Mouse (Mus musculus): ENCODE measurements around the gene Olfr874. TPM values are rescaled to one million over a fixed set of nuclear protein-coding genes. Genes with fewer than 3 reads are reported as not detected.

Olfr874 gene
- polyA plus RNA-seq, 1 experiment from 2014 or later, result not detected

- no peak overlapping the region for H3K27ac ChIP-seq
- no peaks in the 10 kb centered on the region for H3K36me3 ChIP-seq
- H3K9ac ChIP-seq, result no peak overlapping the region
- WGBS, result 90% methylated on average over 2 of the region's 2 CpGs
- H3K4me1 ChIP-seq (replicated peaks), result peaks cover 7% of the 10 kb centered on the region
- no peaks in the 10 kb centered on the region for H3K27me3 ChIP-seq
- no peak for ATAC-seq (ENCODE audit: low FRiP score)
- H3K4me2 ChIP-seq, result no peak overlapping the region
- H3K4me3 ChIP-seq, result no peak overlapping the region
- H3K9me3 ChIP-seq, result no peaks in the 10 kb centered on the region
Observed at GRCm38 (mm10) chr9:37786411-37786810, 41.5 kb downstream of the Olfr874 start.

Other genes starting within 250 kb of the Olfr874 start
- gene Esam, start 217.0 kb upstream of the Olfr874 start, polyA plus RNA-seq (2015; fragmentation: Nextera tagmentation; extraction: Ambion mirVana), result 41.1 and 43.4 TPM in 2 replicates
- 0.82 and 1.6 TPM in 2 replicates for gene Vsig2, start 205.9 kb upstream of the Olfr874 start, polyA plus RNA-seq (2015; fragmentation: Nextera tagmentation; extraction: Ambion mirVana)
- gene Nrgn, start 192.2 kb upstream of the Olfr874 start, polyA plus RNA-seq (2015; fragmentation: Nextera tagmentation; extraction: Ambion mirVana), result 9.2 and 14.9 TPM in 2 replicates
- 10.9 and 11.6 TPM in 2 replicates for gene Siae, start 189.4 kb upstream of the Olfr874 start, polyA plus RNA-seq (2015; fragmentation: Nextera tagmentation; extraction: Ambion mirVana)
- 16.1 and 17.1 TPM in 2 replicates for gene Spa17, start 131.4 kb upstream of the Olfr874 start, polyA plus RNA-seq (2015; fragmentation: Nextera tagmentation; extraction: Ambion mirVana)
- 89.2 and 95.8 TPM in 2 replicates for gene Tbrg1, start 87.8 kb upstream of the Olfr874 start, polyA plus RNA-seq (2015; fragmentation: Nextera tagmentation; extraction: Ambion mirVana)
- 0.08 and 0.47 TPM in 2 replicates for gene Panx3, start 75.9 kb upstream of the Olfr874 start, polyA plus RNA-seq (2015; fragmentation: Nextera tagmentation; extraction: Ambion mirVana)
- not detected in 2 replicates for gene Olfr160, start 28.9 kb upstream of the Olfr874 start, polyA plus RNA-seq (2015; fragmentation: Nextera tagmentation; extraction: Ambion mirVana)
- not detected in 2 replicates for gene Olfr875, start 26.8 kb downstream of the Olfr874 start, polyA plus RNA-seq (2015; fragmentation: Nextera tagmentation; extraction: Ambion mirVana)
- gene Olfr876, start 57.9 kb downstream of the Olfr874 start, polyA plus RNA-seq (2015; fragmentation: Nextera tagmentation; extraction: Ambion mirVana), result not detected in 2 replicates
- gene Olfr877, start 109.2 kb downstream of the Olfr874 start, polyA plus RNA-seq (2015; fragmentation: Nextera tagmentation; extraction: Ambion mirVana), result not detected in 2 replicates
- gene Olfr145, start 151.6 kb downstream of the Olfr874 start, polyA plus RNA-seq (2015; fragmentation: Nextera tagmentation; extraction: Ambion mirVana), result not detected in 2 replicates
- gene Olfr878, start 172.7 kb downstream of the Olfr874 start, polyA plus RNA-seq (2015; fragmentation: Nextera tagmentation; extraction: Ambion mirVana), result not detected in 2 replicates
- gene Olfr881, start 246.7 kb downstream of the Olfr874 start, polyA plus RNA-seq (2015; fragmentation: Nextera tagmentation; extraction: Ambion mirVana), result not detected in 2 replicates